Mouse (Mus musculus) spleen, adult 2 months (tissue): Measurements from ENCODE around the gene Mocs1.

Experiments
- CTCF ChIP-seq: fragments of 200-500 bp; IDR thresholded peaks from 2 replicates; pipeline ENCODE4 v1.5.1; 2011; ENCODE audit warnings: mild to moderate bottlenecking, inconsistent platforms; ENCODE audit not compliant: insufficient read depth, insufficient read length, insufficient replicate concordance; ENCODE audit errors: extremely low read depth
- POLR2A ChIP-seq: fragments of 200-500 bp; IDR thresholded peaks from 2 replicates; pipeline ENCODE4 v1.6.1; 2011; ENCODE audit warnings: low read depth, low read length, inconsistent platforms

GRCm38 (mm10) chr17:49431176-49431575 is 3.0 kb downstream of the Mocs1 start:
- no peak for TF ChIP-seq CTCF
- TF ChIP-seq POLR2A: no peak
